Mouse (Mus musculus) ovary, adult 2 months (tissue): ENCODE data around the gene Pim1. TPM values are rescaled to one million over a fixed set of nuclear protein-coding genes. Genes with fewer than 3 reads are reported as not detected.

ENCODE experiments used
- polyA plus RNA-seq: library from polyadenylated mRNA; depleted of rRNA; stranded (reverse); fragments of >200 nt; gene quantifications from 2 replicates; pipeline ENCODE4 v1.2.3, GENCODE M21; 2012; rRNA removed

Pim1 gene
- polyA plus RNA-seq, result 39.0 and 58.6 TPM in 2 replicates

DNA sequence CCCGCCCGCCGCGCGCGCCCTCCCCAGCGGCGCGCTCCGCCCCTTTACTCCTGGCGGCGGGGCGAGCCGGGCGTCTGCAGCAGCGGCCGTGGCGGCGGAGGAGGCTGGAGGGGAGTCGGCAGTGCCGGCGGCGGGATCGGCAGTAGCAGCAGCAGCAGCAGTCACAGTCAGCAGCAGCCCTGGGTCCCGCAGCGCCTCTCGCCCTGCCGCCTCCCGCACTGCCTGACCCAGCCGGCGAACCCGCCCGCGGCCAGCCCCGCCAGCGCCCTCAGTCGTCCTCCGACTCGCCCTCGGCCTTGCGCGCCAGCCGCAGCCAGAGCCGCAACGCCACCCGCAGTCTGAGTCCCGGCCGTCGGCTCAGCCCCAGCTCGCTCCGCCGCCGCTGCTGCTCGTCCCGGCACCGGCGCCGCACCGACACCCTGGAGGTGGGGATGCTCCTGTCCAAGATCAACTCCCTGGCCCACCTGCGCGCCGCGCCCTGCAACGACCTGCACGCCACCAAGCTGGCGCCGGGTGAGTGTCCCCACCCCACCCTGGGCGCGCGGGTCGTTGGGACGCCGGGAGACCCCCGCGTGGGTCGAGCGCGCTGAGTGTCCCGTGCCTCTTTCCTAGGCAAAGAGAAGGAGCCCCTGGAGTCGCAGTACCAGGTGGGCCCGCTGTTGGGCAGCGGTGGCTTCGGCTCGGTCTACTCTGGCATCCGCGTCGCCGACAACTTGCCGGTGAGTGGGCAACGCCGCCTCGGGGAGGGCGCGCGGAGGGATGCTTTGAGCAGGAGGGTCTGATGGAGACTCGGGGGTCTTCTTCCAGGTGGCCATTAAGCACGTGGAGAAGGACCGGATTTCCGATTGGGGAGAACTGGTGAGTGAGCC, at the start of gene Pim1:
Pim1 (plus strand) TSS at position 41 of the 869 bp plus-strand sequence.

Other genes with a start within 250 kb of the Pim1 start
- gene Ppil1, start 226.6 kb upstream of the Pim1 start, polyA plus RNA-seq, result 29.9 and 40.3 TPM in 2 replicates
- 47.9 and 51.4 TPM in 2 replicates for gene BC004004, start 222.0 kb upstream of the Pim1 start, polyA plus RNA-seq
- gene Pi16, start 173.1 kb upstream of the Pim1 start, polyA plus RNA-seq, result 13.3 and 15.4 TPM in 2 replicates
- gene Mtch1, start 142.8 kb upstream of the Pim1 start, polyA plus RNA-seq, result 423 and 547 TPM in 2 replicates
- 23.0 and 27.7 TPM in 2 replicates for gene Fgd2, start 129.8 kb upstream of the Pim1 start, polyA plus RNA-seq
- gene Gm17657, start 58.9 kb downstream of the Pim1 start, polyA plus RNA-seq, result not detected in 2 replicates
- gene Tbc1d22b, start 59.0 kb downstream of the Pim1 start, polyA plus RNA-seq, result 17.4 and 22.3 TPM in 2 replicates
- gene Tmem217, start 61.6 kb downstream of the Pim1 start, polyA plus RNA-seq, result 0.29 TPM in 1 of 2 replicates, not detected in the other
- gene Rnf8, start 124.0 kb downstream of the Pim1 start, polyA plus RNA-seq, result 34.4 and 40.8 TPM in 2 replicates
- gene Gm28043, start 124.1 kb downstream of the Pim1 start, polyA plus RNA-seq, result 0.71 and 0.86 TPM in 2 replicates
- gene Cmtr1, start 169.8 kb downstream of the Pim1 start, polyA plus RNA-seq, result 28.5 and 30.6 TPM in 2 replicates
- gene Ccdc167, start 226.3 kb downstream of the Pim1 start, polyA plus RNA-seq, result 7.1 and 8.3 TPM in 2 replicates